Mouse (Mus musculus): ENCODE measurements around the gene Slc44a3. TPM values are rescaled to one million over a fixed set of nuclear protein-coding genes. Genes with fewer than 3 reads are reported as not detected.

Slc44a3 gene
- polyA plus RNA-seq, 1 experiment from 2014 or later: 1.1 TPM

DNA sequence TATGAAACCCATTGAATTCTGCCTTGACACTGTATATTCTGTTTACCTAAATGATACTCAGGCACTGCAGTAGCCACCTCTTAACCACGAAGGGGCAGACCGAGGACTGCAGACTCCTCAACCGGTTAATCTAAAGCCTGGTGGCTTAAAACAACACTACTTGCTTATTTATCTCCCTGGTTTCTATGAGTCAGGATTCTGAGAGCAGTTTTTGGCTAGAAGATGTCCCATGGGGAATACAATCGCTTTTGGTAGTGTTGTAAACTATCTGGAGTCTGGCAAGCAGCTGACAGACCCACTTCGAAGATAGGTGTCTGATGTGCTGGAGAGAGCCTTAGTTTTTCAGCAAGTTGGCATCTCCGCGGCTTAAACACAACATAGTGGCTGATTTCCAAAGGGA, 41.7 kb upstream of the Slc44a3 start:
- ATAC-seq (replicated peaks; ENCODE audit: insufficient number of reproducible peaks, low FRiP score, low TSS enrichment): no peak
- Histone ChIP-seq H3K9me3 (replicated peaks; ENCODE audit: control insufficient read depth, low read length) (no peaks in the 10 kb centered on the region), H3K27ac (ENCODE audit: low read depth, low read length) (no peak overlapping the region), H3K36me3 (ENCODE audit: control insufficient read depth, insufficient read depth, low read length) (no peaks in the 10 kb centered on the region), H3K27me3 (ENCODE audit: control insufficient read depth, insufficient read depth, low read length) (no peaks in the 10 kb centered on the region), H3K4me2 (no peak overlapping the region), H3K4me3 (ENCODE audit: low read depth, low read length) (no peak overlapping the region), H3K4me1 (ENCODE audit: control insufficient read depth, insufficient read depth, low read length) (0 out of 2 replicates have a peak, but pooled peaks cover 3% of the 10 kb centered on the region), H3K9ac (ENCODE audit: low read depth, low read length) (no peak overlapping the region)
- WGBS (ENCODE audit: insufficient replicate concordance): 50% methylated on average over 7 of the region's 7 CpGs

GRCm38 (mm10) chr3:121571491-121571890, 39.3 kb upstream of the Slc44a3 start:
- Histone ChIP-seq H3K27me3 (ENCODE audit: control insufficient read depth, insufficient read depth, low read length) (no peaks in the 10 kb centered on the region), H3K4me2 (no peak overlapping the region), H3K9me3 (replicated peaks; ENCODE audit: control insufficient read depth, low read length) (no peaks in the 10 kb centered on the region), H3K4me1 (ENCODE audit: control insufficient read depth, insufficient read depth, low read length) (no peaks in the 10 kb centered on the region), H3K36me3 (ENCODE audit: control insufficient read depth, insufficient read depth, low read length) (no peaks in the 10 kb centered on the region), H3K9ac (ENCODE audit: low read depth, low read length) (no peak overlapping the region), H3K4me3 (ENCODE audit: low read depth, low read length) (no peak overlapping the region), H3K27ac (ENCODE audit: low read depth, low read length) (no peak overlapping the region)
- ATAC-seq (replicated peaks; ENCODE audit: insufficient number of reproducible peaks, low FRiP score, low TSS enrichment): no peak
- WGBS (ENCODE audit: insufficient replicate concordance): 74% methylated on average over 4 of the region's 4 CpGs

DNA sequence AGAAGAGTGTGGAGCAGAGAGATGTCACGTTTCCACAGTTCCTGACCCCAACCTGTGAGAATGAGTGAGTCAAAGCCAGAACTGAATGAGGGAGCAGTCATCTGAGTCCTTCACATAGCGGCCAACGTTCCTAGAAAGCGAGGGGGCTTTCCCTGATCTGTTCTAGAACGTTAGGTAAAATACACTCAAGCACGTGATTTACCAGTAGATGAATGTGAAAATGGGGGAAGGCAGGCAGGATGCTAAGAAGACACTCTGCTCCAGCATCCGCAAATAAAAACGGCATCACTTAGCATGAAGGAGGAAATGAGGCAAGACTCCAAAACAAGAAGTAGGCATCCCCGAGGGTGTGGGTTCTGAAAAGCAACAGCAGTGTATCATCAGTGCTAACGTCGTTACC, 38.4 kb upstream of the Slc44a3 start:
- Histone ChIP-seq H3K4me1 (ENCODE audit: control insufficient read depth, insufficient read depth, low read length) (no peaks in the 10 kb centered on the region), H3K27ac (ENCODE audit: low read depth, low read length) (no peak overlapping the region), H3K27me3 (ENCODE audit: control insufficient read depth, insufficient read depth, low read length) (no peaks in the 10 kb centered on the region), H3K9ac (ENCODE audit: low read depth, low read length) (no peak overlapping the region), H3K4me3 (ENCODE audit: low read depth, low read length) (no peak overlapping the region), H3K4me2 (no peak overlapping the region), H3K9me3 (replicated peaks; ENCODE audit: control insufficient read depth, low read length) (no peaks in the 10 kb centered on the region), H3K36me3 (ENCODE audit: control insufficient read depth, insufficient read depth, low read length) (no peaks in the 10 kb centered on the region)
- ATAC-seq (replicated peaks; ENCODE audit: insufficient number of reproducible peaks, low FRiP score, low TSS enrichment): no peak
- WGBS (ENCODE audit: insufficient replicate concordance): 86% methylated on average over 11 of the region's 11 CpGs

DNA sequence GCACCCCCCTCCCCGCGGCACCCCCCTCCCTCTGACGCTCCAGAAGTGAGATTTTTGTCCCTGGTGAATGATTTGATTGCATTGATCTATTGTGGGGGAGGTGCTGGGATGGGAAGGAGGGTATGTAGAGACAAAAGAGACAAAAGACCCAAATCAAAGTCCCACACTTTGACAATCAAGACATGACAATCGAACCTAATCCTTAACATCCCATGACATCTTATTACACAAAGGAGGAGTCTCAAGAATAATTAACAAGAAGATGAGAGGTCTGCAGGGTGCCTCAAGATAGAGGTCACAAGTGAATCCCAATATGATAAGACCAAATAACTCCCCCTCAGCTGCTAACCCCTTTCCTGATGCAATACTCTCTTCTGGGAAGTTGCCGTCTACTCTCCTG, 37.6 kb upstream of the Slc44a3 start:
- Histone ChIP-seq H3K27me3 (ENCODE audit: control insufficient read depth, insufficient read depth, low read length) (no peaks in the 10 kb centered on the region), H3K36me3 (ENCODE audit: control insufficient read depth, insufficient read depth, low read length) (no peaks in the 10 kb centered on the region), H3K9ac (ENCODE audit: low read depth, low read length) (no peak overlapping the region), H3K4me3 (ENCODE audit: low read depth, low read length) (no peak overlapping the region), H3K9me3 (replicated peaks; ENCODE audit: control insufficient read depth, low read length) (no peaks in the 10 kb centered on the region), H3K4me2 (no peak overlapping the region), H3K27ac (ENCODE audit: low read depth, low read length) (no peak overlapping the region), H3K4me1 (ENCODE audit: control insufficient read depth, insufficient read depth, low read length) (no peaks in the 10 kb centered on the region)
- 74% methylated on average over 5 of the region's 5 CpGs for WGBS (ENCODE audit: insufficient replicate concordance)
- ATAC-seq (replicated peaks; ENCODE audit: insufficient number of reproducible peaks, low FRiP score, low TSS enrichment): no peak

DNA sequence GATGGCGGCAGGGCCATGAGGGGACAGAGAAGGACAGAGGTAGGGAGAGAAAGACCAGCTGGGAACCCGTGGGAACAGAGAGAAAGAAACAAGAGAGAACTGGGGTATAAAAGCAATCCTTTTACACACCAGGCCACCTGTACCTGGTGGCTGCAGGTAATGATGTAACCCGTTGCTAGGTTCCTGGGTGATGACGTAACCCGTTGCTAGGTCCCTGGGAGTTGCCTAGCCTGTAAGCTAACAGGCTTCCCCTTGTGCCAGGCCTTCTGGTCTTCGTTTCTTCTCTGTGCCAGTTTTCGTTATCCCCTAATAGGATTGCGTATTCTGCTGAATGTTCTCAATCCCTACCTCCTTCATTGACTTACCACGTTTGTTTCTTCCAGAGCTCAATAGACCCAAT, 36.8 kb upstream of the Slc44a3 start:
- Histone ChIP-seq H3K27me3 (ENCODE audit: control insufficient read depth, insufficient read depth, low read length) (no peaks in the 10 kb centered on the region), H3K36me3 (ENCODE audit: control insufficient read depth, insufficient read depth, low read length) (no peaks in the 10 kb centered on the region), H3K9ac (ENCODE audit: low read depth, low read length) (no peak overlapping the region), H3K4me2 (no peak overlapping the region), H3K4me1 (ENCODE audit: control insufficient read depth, insufficient read depth, low read length) (no peaks in the 10 kb centered on the region), H3K9me3 (replicated peaks; ENCODE audit: control insufficient read depth, low read length) (no peaks in the 10 kb centered on the region), H3K27ac (ENCODE audit: low read depth, low read length) (no peak overlapping the region), H3K4me3 (ENCODE audit: low read depth, low read length) (no peak overlapping the region)
- ATAC-seq (replicated peaks; ENCODE audit: insufficient number of reproducible peaks, low FRiP score, low TSS enrichment): no peak
- 81% methylated on average over 9 of the region's 9 CpGs for WGBS (ENCODE audit: insufficient replicate concordance)

DNA sequence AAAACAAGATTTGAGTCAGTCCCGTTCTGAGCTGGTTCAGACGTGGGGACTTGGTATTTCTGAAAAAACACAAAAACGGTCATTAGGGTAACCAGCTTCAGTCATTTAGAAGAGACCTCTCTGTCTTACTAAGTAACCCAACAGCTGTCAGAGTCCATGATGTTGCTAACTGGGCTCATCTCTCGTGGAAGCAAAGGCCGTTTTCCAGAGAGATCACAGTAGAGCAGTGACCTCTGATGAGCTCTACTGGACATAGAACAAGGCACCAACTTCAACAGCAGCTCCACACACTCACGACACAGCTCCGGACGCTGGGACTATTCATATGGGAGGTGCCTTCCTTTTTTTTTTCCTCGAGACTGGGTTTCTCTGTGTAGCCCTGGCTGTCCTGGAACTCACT, 35.7 kb upstream of the Slc44a3 start:
- no peaks in the 10 kb centered on the region for H3K4me1 ChIP-seq (ENCODE audit: control insufficient read depth, insufficient read depth, low read length)
- no peak overlapping the region for H3K4me3 ChIP-seq (ENCODE audit: low read depth, low read length)
- H3K27me3 ChIP-seq (ENCODE audit: control insufficient read depth, insufficient read depth, low read length): no peaks in the 10 kb centered on the region
- ATAC-seq (replicated peaks; ENCODE audit: insufficient number of reproducible peaks, low FRiP score, low TSS enrichment): no peak
- no peaks in the 10 kb centered on the region for H3K36me3 ChIP-seq (ENCODE audit: control insufficient read depth, insufficient read depth, low read length)
- H3K27ac ChIP-seq (ENCODE audit: low read depth, low read length): no peak overlapping the region
- H3K9me3 ChIP-seq (replicated peaks; ENCODE audit: control insufficient read depth, low read length): no peaks in the 10 kb centered on the region
- H3K4me2 ChIP-seq: no peak overlapping the region
- H3K9ac ChIP-seq (ENCODE audit: low read depth, low read length): no peak overlapping the region
- WGBS (ENCODE audit: insufficient replicate concordance): 77% methylated on average over 9 of the region's 9 CpGs

DNA sequence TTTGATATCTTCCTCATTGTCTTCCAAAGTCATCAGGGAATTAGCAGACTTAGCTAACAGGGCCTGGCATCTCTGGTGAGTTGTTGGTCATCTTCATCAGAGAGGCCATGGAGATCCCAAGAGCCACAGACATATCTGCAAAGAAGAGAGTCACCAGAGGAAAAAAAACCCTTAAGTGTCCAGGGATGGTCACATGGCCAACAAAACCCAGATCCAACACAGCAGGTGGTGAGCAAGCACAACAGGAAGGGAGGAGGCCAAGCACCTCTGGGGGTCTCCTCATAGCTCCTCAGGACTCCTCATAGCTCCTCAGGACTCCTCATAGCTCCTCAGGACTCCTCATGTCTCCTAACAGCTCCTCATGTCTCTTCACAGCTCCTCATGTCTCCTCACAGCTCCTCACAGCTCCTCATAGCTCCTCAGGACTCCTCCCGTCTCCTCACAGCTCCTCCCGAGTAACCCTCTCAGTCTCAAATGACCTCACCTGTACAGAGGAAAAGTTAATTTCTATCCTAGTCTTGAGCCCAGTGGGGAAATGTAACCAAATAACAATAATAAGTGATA, 35.2 kb upstream of the Slc44a3 start:
- H3K4me2 ChIP-seq: no peak overlapping the region
- H3K9ac ChIP-seq (ENCODE audit: low read depth, low read length): no peak overlapping the region
- no peaks in the 10 kb centered on the region for H3K36me3 ChIP-seq (ENCODE audit: control insufficient read depth, insufficient read depth, low read length)
- H3K9me3 ChIP-seq (replicated peaks; ENCODE audit: control insufficient read depth, low read length): no peaks in the 10 kb centered on the region
- H3K4me1 ChIP-seq (ENCODE audit: control insufficient read depth, insufficient read depth, low read length): no peaks in the 10 kb centered on the region
- ATAC-seq (replicated peaks; ENCODE audit: insufficient number of reproducible peaks, low FRiP score, low TSS enrichment): no peak
- 74% methylated on average over 2 of the region's 2 CpGs for WGBS (ENCODE audit: insufficient replicate concordance)
- no peak overlapping the region for H3K27ac ChIP-seq (ENCODE audit: low read depth, low read length)
- no peak overlapping the region for H3K4me3 ChIP-seq (ENCODE audit: low read depth, low read length)
- H3K27me3 ChIP-seq (ENCODE audit: control insufficient read depth, insufficient read depth, low read length): no peaks in the 10 kb centered on the region

- H3K4me1 ChIP-seq (ENCODE audit: control insufficient read depth, insufficient read depth, low read length): no peaks in the 10 kb centered on the region
- ATAC-seq (replicated peaks; ENCODE audit: insufficient number of reproducible peaks, low FRiP score, low TSS enrichment): no peak
- 77% methylated on average over 4 of the region's 4 CpGs for WGBS (ENCODE audit: insufficient replicate concordance)
These were observed 34.7 kb upstream of the Slc44a3 start for GRCm38 (mm10) chr3:121566901-121567300.

DNA sequence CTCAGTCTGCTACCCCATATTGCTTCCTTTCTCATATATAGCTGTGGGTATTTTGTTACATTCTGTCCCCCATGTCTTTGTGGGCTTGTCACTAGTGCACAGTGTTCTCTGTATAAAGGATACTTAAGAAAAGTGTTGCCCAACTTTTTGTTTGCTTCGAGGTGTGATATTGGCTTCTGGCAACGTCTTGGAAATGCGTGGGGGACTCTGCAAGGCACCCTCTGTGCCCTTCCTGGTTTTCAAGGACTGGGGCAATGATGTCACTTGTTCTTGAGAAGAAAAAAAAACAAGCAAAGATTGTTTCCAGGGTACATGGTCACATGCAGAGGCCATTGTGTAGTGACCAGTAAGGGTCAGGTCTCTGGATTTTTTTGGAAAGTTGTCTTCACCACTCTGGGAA, 29.6 kb upstream of the Slc44a3 start:
- Histone ChIP-seq H3K4me3 (ENCODE audit: low read depth, low read length) (no peak overlapping the region), H3K27me3 (ENCODE audit: control insufficient read depth, insufficient read depth, low read length) (no peaks in the 10 kb centered on the region), H3K9me3 (replicated peaks; ENCODE audit: control insufficient read depth, low read length) (no peaks in the 10 kb centered on the region), H3K9ac (ENCODE audit: low read depth, low read length) (no peak overlapping the region), H3K4me2 (no peak overlapping the region), H3K4me1 (ENCODE audit: control insufficient read depth, insufficient read depth, low read length) (no peaks in the 10 kb centered on the region; the same call in 1 of the 2 replicates), H3K27ac (ENCODE audit: low read depth, low read length) (no peak overlapping the region), H3K36me3 (ENCODE audit: control insufficient read depth, insufficient read depth, low read length) (no peaks in the 10 kb centered on the region)
- 76% methylated on average over 3 of the region's 3 CpGs for WGBS (ENCODE audit: insufficient replicate concordance)
- no peak for ATAC-seq (replicated peaks; ENCODE audit: insufficient number of reproducible peaks, low FRiP score, low TSS enrichment)

More at GRCm38 (mm10) chr3:121566901-121567300, 34.7 kb upstream of the Slc44a3 start:
- Histone ChIP-seq H3K36me3 (ENCODE audit: control insufficient read depth, insufficient read depth, low read length) (no peaks in the 10 kb centered on the region), H3K27me3 (ENCODE audit: control insufficient read depth, insufficient read depth, low read length) (no peaks in the 10 kb centered on the region), H3K9ac (ENCODE audit: low read depth, low read length) (no peak overlapping the region), H3K9me3 (replicated peaks; ENCODE audit: control insufficient read depth, low read length) (no peaks in the 10 kb centered on the region), H3K27ac (ENCODE audit: low read depth, low read length) (no peak overlapping the region), H3K4me2 (no peak overlapping the region), H3K4me3 (ENCODE audit: low read depth, low read length) (no peak overlapping the region)
